ENCODE assay signal across 8 mouse cellular contexts in genomic region chr8:80879426-80880195, GRCm38 (mm10). TPM values are rescaled to one million over a fixed set of nuclear protein-coding genes. Genes with fewer than 3 reads are reported as not detected.
DNase-seq lines count a peak whose midpoint lies in the region; ATAC-seq and TF ChIP-seq lines count a peak whose summit lies in the region.

No protein-coding gene starts in this region.

- H3K4me2 ChIP-seq in forebrain, embryonic 12.5 days: peak overlapping the region; percentile 61
- peak overlapping the region; percentile 66 for H3K4me2 ChIP-seq in heart, postnatal 0 days (ENCODE audit: low read depth, low read length)

- no peaks in the 10 kb centered on the region for H3K36me3 ChIP-seq in G1E (replicated peaks)
- no peaks in the 10 kb centered on the region for H3K36me3 ChIP-seq in forebrain, embryonic 12.5 days (replicated peaks)
- no peaks in the 10 kb centered on the region for H3K36me3 ChIP-seq in heart, postnatal 0 days (replicated peaks; ENCODE audit: control insufficient read depth, insufficient read depth, low read length)

- peaks cover 7% of the 10 kb centered on the region; the same call in 1 of the 2 replicates for H3K27me3 ChIP-seq in G1E (ENCODE audit: insufficient read depth, low read length)
- 0 out of 2 replicates have a peak, but pooled peaks cover 4% of the 10 kb centered on the region for H3K27me3 ChIP-seq in forebrain, embryonic 12.5 days
- H3K27me3 ChIP-seq in heart, postnatal 0 days (ENCODE audit: control insufficient read depth, insufficient read depth, low read length): no peaks in the 10 kb centered on the region

- peak overlapping the region; percentile 81 for H3K9ac ChIP-seq in forebrain, embryonic 12.5 days
- H3K9ac ChIP-seq in heart, postnatal 0 days (replicated peaks; ENCODE audit: low read depth, low read length): peak overlapping the region; percentile 92

- WGBS in forebrain, embryonic 12.5 days: under 1% methylated on average over 90 of the region's 90 CpGs
- under 1% methylated on average over 88 of the region's 90 CpGs for WGBS in heart, postnatal 0 days

- no peak for DNase-seq in G1E (ENCODE audit: low spot score)
- DNase-seq in brain, adult 2 months (ENCODE audit: low read depth, low spot score): peak; percentile 48
- DNase-seq in heart, postnatal 0 days (ENCODE audit: low spot score): peak; percentile 75
- peak; percentile 80 to 84 for DNase-seq in kidney, postnatal 36 days
- peak; percentile 89 for DNase-seq in lung, postnatal 10 days
- DNase-seq in retina, postnatal 7 days (ENCODE audit: low read depth, low spot score): peak; percentile 44
- DNase-seq in yolk sac, embryonic 10.5 days (ENCODE audit: low spot score): peak; percentile 71

- H3K9me3 ChIP-seq in G1E (replicated peaks): peaks cover 18% of the 10 kb centered on the region
- no peaks in the 10 kb centered on the region for H3K9me3 ChIP-seq in forebrain, embryonic 12.5 days
- H3K9me3 ChIP-seq in heart, postnatal 0 days (replicated peaks; ENCODE audit: control insufficient read depth, low read length): no peaks in the 10 kb centered on the region

- no peak for TF ChIP-seq CTCF in G1E (IDR thresholded peaks at IDR 0.05; ENCODE audit: low read depth, low read length)
- TF ChIP-seq CTCF in heart, postnatal 0 days (IDR thresholded peaks at IDR 0.05; ENCODE audit: low read depth): peak; percentile 49

- H3K4me3 ChIP-seq in G1E (ENCODE audit: low read depth, low read length): peak overlapping the region; percentile 80
- peak overlapping the region; percentile 78 for H3K4me3 ChIP-seq in forebrain, embryonic 12.5 days (replicated peaks)
- H3K4me3 ChIP-seq in heart, postnatal 0 days (ENCODE audit: low read depth, low read length): peak overlapping the region; percentile 97

- peaks cover 13% of the 10 kb centered on the region for H3K4me1 ChIP-seq in G1E (ENCODE audit: insufficient read depth, low read depth, low read length)
- H3K4me1 ChIP-seq in forebrain, embryonic 12.5 days: peaks cover 23% of the 10 kb centered on the region
- peaks cover 13% of the 10 kb centered on the region for H3K4me1 ChIP-seq in heart, postnatal 0 days (ENCODE audit: control insufficient read depth, insufficient read depth)

- no peak for TF ChIP-seq EP300 in heart, postnatal 0 days (IDR thresholded peaks at IDR 0.05; ENCODE audit: low read depth)

- ATAC-seq in G1E (ENCODE audit: extremely low read depth, insufficient number of reproducible peaks, low FRiP score, poor library complexity, severe bottlenecking): no peak
- peak; percentile 20 for ATAC-seq in forebrain, embryonic 12.5 days (ENCODE audit: low FRiP score)
- ATAC-seq in heart, postnatal 0 days (ENCODE audit: insufficient read depth, low read depth): peak; percentile 74

- H3K27ac ChIP-seq in forebrain, embryonic 12.5 days: peak overlapping the region; percentile 94
- peak overlapping the region; percentile 98 for H3K27ac ChIP-seq in heart, postnatal 0 days (ENCODE audit: low read depth)

RNA-seq across cellular contexts. Expression of gene Gab1, which starts 0.7 kb away (rescaled TPM):
- total RNA-seq in G1E (2014; fragmentation: Nextera tagmentation): 20.8 and 28.2 TPM in 2 replicates
- 3.9 and 4.4 TPM in 2 replicates for total RNA-seq in G1E (2017)
- polyA plus RNA-seq in G1E (2012): 2.7 and 3.0 TPM in 2 replicates
- polyA plus RNA-seq in forebrain, embryonic 12.5 days (2016; fragmentation: Nextera tagmentation; extraction: Ambion mirVana): 15.3 and 15.6 TPM in 2 replicates
- total RNA-seq in heart, postnatal 0 days (2014; rRNA removed; ENCODE audit: low replicate concordance): 54.0 and 54.9 TPM in 2 replicates
- polyA plus RNA-seq in heart, postnatal 0 days (2015; fragmentation: Nextera tagmentation; extraction: Ambion mirVana): 18.8 and 19.1 TPM in 2 replicates
